Mouse (Mus musculus) olfactory bulb, adult 2 months (tissue): ENCODE measurements at regions not wholly inside any gene's neighbourhood (a gene's known extent, or its start where the extent isn't known, plus 50 kb on each side); places are given as distances from the start of the nearest gene placed in this dataset.

ENCODE experiments used
- CTCF ChIP-seq: fragments of 200-500 bp; IDR thresholded peaks from 2 replicates; pipeline ENCODE4 v1.5.1; 2012; ENCODE audit warnings: low read depth, mild to moderate bottlenecking, low read length, moderate library complexity; ENCODE audit not compliant: insufficient read depth
- POLR2A ChIP-seq: fragments of 200-500 bp; IDR thresholded peaks from 2 replicates; pipeline ENCODE4 v1.6.1; 2012; ENCODE audit warnings: mild to moderate bottlenecking, low read depth, low read length, moderate library complexity; ENCODE audit not compliant: insufficient read depth

- no peak for TF ChIP-seq POLR2A
- no peak for TF ChIP-seq CTCF
These were observed 97.0 kb downstream of the Fam168b start for GRCm38 (mm10) chr1:34745881-34746280.
